Mouse (Mus musculus): ENCODE measurements around the gene Dph2.

DNA sequence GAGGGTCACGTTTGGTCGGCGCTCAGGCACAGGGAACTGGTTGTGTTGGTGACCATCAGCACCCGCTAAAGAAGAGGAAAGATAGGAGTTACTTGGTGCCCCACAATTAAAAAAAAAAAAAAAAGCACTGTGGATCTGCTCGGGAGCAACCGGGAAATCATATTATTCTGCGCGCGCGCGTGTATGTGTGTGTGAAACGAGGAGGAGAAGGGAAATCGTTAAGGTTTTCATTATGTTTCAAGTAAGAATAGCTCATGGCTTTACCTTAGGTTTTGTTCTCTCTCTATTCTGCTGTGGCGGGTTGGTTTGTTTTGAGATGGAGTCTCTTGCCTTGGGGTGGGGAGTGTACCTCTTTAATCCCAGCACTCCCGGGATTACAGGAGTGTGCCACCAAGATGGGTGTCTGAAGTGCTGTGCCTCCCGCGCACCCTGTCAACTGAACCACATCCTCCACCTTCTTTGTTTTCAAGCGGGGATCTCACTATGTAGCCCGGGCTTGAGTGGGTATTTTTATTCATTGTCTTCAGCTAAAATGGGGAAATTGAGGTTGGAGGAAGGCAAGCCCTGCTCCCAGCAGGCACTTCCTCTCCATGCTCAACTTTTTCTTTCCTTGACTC lies 23.8 kb upstream of the Dph2 start:
- TF ChIP-seq POLR2A (IDR thresholded peaks at IDR 0.05; ENCODE audit: control insufficient read depth, low read depth, low read length) (no peak), CTCF (IDR thresholded peaks at IDR 0.05; ENCODE audit: control insufficient read depth, insufficient read depth, insufficient replicate concordance, low read depth, low read length) (no peak)
